Mouse (Mus musculus) limb, embryonic 14.5 days (tissue): ENCODE measurements around the gene Disp2. TPM values are rescaled to one million over a fixed set of nuclear protein-coding genes. Genes with fewer than 3 reads are reported as not detected.

Experiments used
- ATAC-seq: fragments of 200-750 bp; cut with Nextera tagmentation; 2 replicates; pipeline ENCODE4 v1.8.0; 2017; ENCODE audit warnings: low read depth, moderate number of reproducible peaks, moderate TSS enrichment; ENCODE audit not compliant: low FRiP score
- DNase-seq: peaks from one replicate; pipeline ENCODE4 v3.0.0-alpha.2; 2015; ENCODE audit warnings: low spot score
- H3K27ac ChIP-seq: fragments of 300-500 bp; sonication (generic); replicated peaks from 2 replicates; pipeline ENCODE4 v1.5.1; 2014; ENCODE audit warnings: low read depth, mild to moderate bottlenecking, low read length, moderate library complexity, mixed read lengths
- H3K27me3 ChIP-seq: fragments of 300-500 bp; sonication (generic); 2 replicates; pipeline ENCODE4 v1.6.1; 2014; ENCODE audit warnings: low read length, mixed read lengths; ENCODE audit not compliant: control insufficient read depth, insufficient read depth
- H3K36me3 ChIP-seq: fragments of 300-500 bp; sonication (generic); 2 replicates; pipeline ENCODE4 v1.6.1; 2014; ENCODE audit warnings: mild to moderate bottlenecking, low read length, moderate library complexity, mixed read lengths; ENCODE audit not compliant: control insufficient read depth, insufficient read depth
- H3K4me1 ChIP-seq: fragments of 300-500 bp; sonication (generic); 2 replicates; pipeline ENCODE4 v1.6.1; 2014; ENCODE audit warnings: antibody characterized with exemption, low read length, mixed read lengths; ENCODE audit not compliant: control insufficient read depth, insufficient read depth
- H3K4me2 ChIP-seq: fragments of 300-500 bp; sonication (generic); replicated peaks from 2 replicates; pipeline ENCODE4 v1.6.1; 2014; ENCODE audit warnings: low read depth, mild to moderate bottlenecking, low read length, moderate library complexity; ENCODE audit not compliant: severe bottlenecking
- H3K4me3 ChIP-seq: fragments of 300-500 bp; sonication (generic); replicated peaks from 2 replicates; pipeline ENCODE4 v1.5.1; 2014; ENCODE audit warnings: low read length
- H3K9ac ChIP-seq: fragments of 300-500 bp; sonication (generic); 2 replicates; pipeline ENCODE4 v1.6.1; 2014; ENCODE audit warnings: mild to moderate bottlenecking, low read depth, low read length, moderate library complexity; ENCODE audit not compliant: severe bottlenecking
- H3K9me3 ChIP-seq: fragments of 300-500 bp; sonication (generic); 2 replicates; pipeline ENCODE4 v1.6.1; 2016; ENCODE audit warnings: low read length; ENCODE audit not compliant: control insufficient read depth
- POLR2A ChIP-seq: fragments of 200-500 bp; IDR thresholded peaks from 2 replicates; pipeline ENCODE4 v1.8.0; 2012; ENCODE audit warnings: inconsistent platforms, mild to moderate bottlenecking, moderate library complexity, borderline replicate concordance; ENCODE audit not compliant: insufficient read depth, insufficient read length; ENCODE audit errors: extremely low read depth
- WGBS: fragments of 180-500 bp; shearing (Covaris S2); extraction: QIAGEN DNeasy Blood & Tissue Kit; methylation state at CpG from one replicate; pipeline ENCODE4 v1.1.7; 2014; 5-methylcytosine and 5-hydroxymethylcytosine counted together
- polyA plus RNA-seq, 2 experiments: library from polyadenylated mRNA; depleted of rRNA in 1 of 2; stranded (reverse) in 1 of 2; unstranded in 1 of 2; fragments of >200 nt; fragmentation: Nextera tagmentation in 1 of 2; extraction: Ambion mirVana in 1 of 2; gene quantifications; 2 replicates each; pipeline versions ENCODE4 v1.2.1 to v1.2.3; 2012 to 2014

Disp2 gene
- polyA plus RNA-seq, 2 experiments: 0.03 to 0.16 TPM

- no peak for TF ChIP-seq POLR2A
- Histone ChIP-seq H3K27me3 (no peaks in the 10 kb centered on the region), H3K9ac (no peak overlapping the region), H3K9me3 (no peaks in the 10 kb centered on the region), H3K27ac (no peak overlapping the region), H3K36me3 (no peaks in the 10 kb centered on the region), H3K4me2 (no peak overlapping the region), H3K4me1 (peaks cover 4% of the 10 kb centered on the region; the same call in 1 of the 2 replicates), H3K4me3 (no peak overlapping the region)
- 78% methylated on average over 1 of the region's 1 CpGs for WGBS
- ATAC-seq: no peak
- DNase-seq: no peak
These were observed 1.6 kb downstream of the Disp2 start for GRCm38 (mm10) chr2:118781115-118781514.

- Histone ChIP-seq H3K4me2 (no peak overlapping the region), H3K36me3 (no peaks in the 10 kb centered on the region), H3K27me3 (no peaks in the 10 kb centered on the region), H3K9ac (no peak overlapping the region), H3K4me1 (peaks cover 4% of the 10 kb centered on the region; the same call in 1 of the 2 replicates), H3K27ac (no peak overlapping the region), H3K9me3 (no peaks in the 10 kb centered on the region), H3K4me3 (no peak overlapping the region)
- DNase-seq (no peak), ATAC-seq (no peak)
- 67% methylated on average over 4 of the region's 4 CpGs for WGBS
- TF ChIP-seq POLR2A: no peak
These were observed 2.8 kb downstream of the Disp2 start for GRCm38 (mm10) chr2:118782303-118782702.

- TF ChIP-seq POLR2A: no peak
- ATAC-seq: no peak
- Histone ChIP-seq H3K27ac (no peak overlapping the region), H3K9ac (no peak overlapping the region), H3K36me3 (no peaks in the 10 kb centered on the region), H3K9me3 (no peaks in the 10 kb centered on the region), H3K4me1 (peaks cover 4% of the 10 kb centered on the region; the same call in 1 of the 2 replicates), H3K4me3 (no peak overlapping the region), H3K4me2 (no peak overlapping the region), H3K27me3 (no peaks in the 10 kb centered on the region)
- WGBS: 54% methylated on average over 5 of the region's 5 CpGs
- no peak for DNase-seq
These were observed 3.6 kb downstream of the Disp2 start for GRCm38 (mm10) chr2:118783093-118783492.

- H3K4me1 ChIP-seq: peaks cover 4% of the 10 kb centered on the region; the same call in 1 of the 2 replicates
- H3K9ac ChIP-seq: no peak overlapping the region
- H3K27me3 ChIP-seq: no peaks in the 10 kb centered on the region
- no peak overlapping the region for H3K27ac ChIP-seq
- no peak overlapping the region for H3K4me3 ChIP-seq
- DNase-seq (no peak), ATAC-seq (no peak)
- H3K36me3 ChIP-seq: no peaks in the 10 kb centered on the region
- H3K4me2 ChIP-seq: no peak overlapping the region
- TF ChIP-seq POLR2A: no peak
- H3K9me3 ChIP-seq: no peaks in the 10 kb centered on the region
- WGBS: 84% methylated on average over 7 of the region's 7 CpGs
These were observed 4.1 kb downstream of the Disp2 start for GRCm38 (mm10) chr2:118783663-118784062.

GRCm38 (mm10) chr2:118786525-118786924 lies 7.0 kb downstream of the Disp2 start:
- Histone ChIP-seq H3K4me3 (no peak overlapping the region), H3K9ac (no peak overlapping the region), H3K4me2 (no peak overlapping the region), H3K27me3 (no peaks in the 10 kb centered on the region; the same call in 1 of the 2 replicates), H3K9me3 (no peaks in the 10 kb centered on the region), H3K27ac (no peak overlapping the region), H3K4me1 (no peaks in the 10 kb centered on the region), H3K36me3 (no peaks in the 10 kb centered on the region)
- 85% methylated on average over 5 of the region's 5 CpGs for WGBS
- no peak for TF ChIP-seq POLR2A
- ATAC-seq: no peak
- DNase-seq: no peak

- H3K4me3 ChIP-seq: no peak overlapping the region
- ATAC-seq (no peak), DNase-seq (no peak)
- TF ChIP-seq POLR2A: no peak
- no peaks in the 10 kb centered on the region; the same call in 1 of the 2 replicates for H3K27me3 ChIP-seq
- H3K9me3 ChIP-seq: no peaks in the 10 kb centered on the region
- no peaks in the 10 kb centered on the region for H3K4me1 ChIP-seq
- no peaks in the 10 kb centered on the region for H3K36me3 ChIP-seq
- H3K9ac ChIP-seq: no peak overlapping the region
- 86% methylated on average over 11 of the region's 11 CpGs for WGBS
- H3K4me2 ChIP-seq: no peak overlapping the region
- H3K27ac ChIP-seq: no peak overlapping the region
These were observed 10.0 kb downstream of the Disp2 start for GRCm38 (mm10) chr2:118789501-118789900.
